Mouse (Mus musculus) MEL (cell line): Measurements from ENCODE around the gene Zc2hc1b. TPM values are rescaled to one million over a fixed set of nuclear protein-coding genes. Genes with fewer than 3 reads are reported as not detected.

Experiments
- DNase-seq: peaks from one replicate; pipeline ENCODE4 v3.0.0; 2011; ENCODE audit warnings: low read depth, low spot score
- H3K27ac ChIP-seq: 2 replicates; pipeline ENCODE4 v1.5.1; 2012; ENCODE audit warnings: low read depth, mild to moderate bottlenecking, control low read depth, low read length, moderate library complexity; ENCODE audit not compliant: control insufficient read depth
- H3K27me3 ChIP-seq, 2 experiments: fragments of 150-350 bp in 1 of 2; sonication (generic) in 1 of 2; 2 replicates each; pipeline ENCODE4 v1.6.1; 2012; ENCODE audit warnings: low read length in 2 of 2, mild to moderate bottlenecking in 2 of 2, improper control_type of control experiment in 1 of 2, moderate library complexity in 1 of 2; ENCODE audit not compliant: insufficient read depth in 2 of 2, control insufficient read depth in 1 of 2
- H3K36me3 ChIP-seq, 2 experiments: 2 replicates each; pipeline ENCODE4 v1.6.1; 2012 to 2014; ENCODE audit warnings: low read length in 2 of 2, improper control_type of control experiment in 1 of 2, inconsistent platforms in 1 of 2, mild to moderate bottlenecking in 1 of 2; ENCODE audit not compliant: insufficient read depth in 2 of 2, control insufficient read depth in 1 of 2
- H3K4me1 ChIP-seq, 2 experiments: fragments of 150-350 bp in 1 of 2; sonication (generic) in 1 of 2; 2 replicates each; pipeline ENCODE4 v1.6.1; 2012; ENCODE audit warnings: low read length in 2 of 2, improper control_type of control experiment in 1 of 2, mild to moderate bottlenecking in 1 of 2; ENCODE audit not compliant: insufficient read depth in 2 of 2, control insufficient read depth in 1 of 2
- H3K4me3 ChIP-seq, 2 experiments: fragments of 150-350 bp in 1 of 2; sonication (generic) in 1 of 2; 2 replicates each; pipeline ENCODE4 v1.5.1; 2012; ENCODE audit warnings: low read depth in 2 of 2, low read length in 2 of 2, mild to moderate bottlenecking in 2 of 2, moderate library complexity in 2 of 2, control low read depth in 1 of 2, improper control_type of control experiment in 1 of 2; ENCODE audit not compliant: control insufficient read depth in 1 of 2, insufficient read depth in 1 of 2
- H3K79me2 ChIP-seq: 2 replicates; pipeline ENCODE4 v1.6.1; 2012; ENCODE audit warnings: mild to moderate bottlenecking, low read length, moderate library complexity; ENCODE audit not compliant: control insufficient read depth, poor library complexity, insufficient read depth
- H3K9ac ChIP-seq: 2 replicates; pipeline ENCODE4 v1.6.1; 2012; ENCODE audit warnings: low read depth, mild to moderate bottlenecking, control low read depth, low read length, moderate library complexity; ENCODE audit not compliant: control insufficient read depth, poor library complexity, severe bottlenecking
- H3K9me3 ChIP-seq: fragments of 150-350 bp; sonication (generic); replicated peaks from 2 replicates; pipeline ENCODE4 v1.6.1; 2012; ENCODE audit warnings: mild to moderate bottlenecking, low read length, improper control_type of control experiment, moderate library complexity; ENCODE audit not compliant: insufficient read depth
- BHLHE40 ChIP-seq: IDR thresholded peaks from 2 replicates; pipeline ENCODE4 v1.6.1; 2012; ENCODE audit warnings: low read depth, mild to moderate bottlenecking, inconsistent platforms, low read length, improper control_type of control experiment, borderline replicate concordance
- CHD1 ChIP-seq: IDR thresholded peaks from 2 replicates; pipeline ENCODE4 v1.6.1; 2012; ENCODE audit warnings: low read depth, mild to moderate bottlenecking, inconsistent platforms, low read length, improper control_type of control experiment
- CHD2 ChIP-seq: IDR thresholded peaks from 2 replicates; pipeline ENCODE4 v1.6.1; 2011; ENCODE audit warnings: low read length, improper control_type of control experiment
- E2F4 ChIP-seq: IDR thresholded peaks from 2 replicates; pipeline ENCODE4 v1.6.1; 2011; ENCODE audit warnings: low read depth, low read length, improper control_type of control experiment, borderline replicate concordance
- ELF1 ChIP-seq: IDR thresholded peaks from 2 replicates; pipeline ENCODE4 v1.6.1; 2014; ENCODE audit warnings: low read depth, mild to moderate bottlenecking, inconsistent platforms, low read length, improper control_type of control experiment, moderate library complexity
- ETS1 ChIP-seq: IDR thresholded peaks from 2 replicates; pipeline ENCODE4 v1.6.1; 2012; ENCODE audit warnings: low read depth, mild to moderate bottlenecking, inconsistent platforms, low read length, improper control_type of control experiment, moderate library complexity
- GABPA ChIP-seq: IDR thresholded peaks from 2 replicates; pipeline ENCODE4 v1.6.1; 2012; ENCODE audit warnings: low read depth, mild to moderate bottlenecking, inconsistent platforms, low read length, improper control_type of control experiment, moderate library complexity
- GATA1 ChIP-seq: IDR thresholded peaks from 2 replicates; pipeline ENCODE4 v1.6.1; 2011; ENCODE audit warnings: low read depth, low read length, improper control_type of control experiment
- HCFC1 ChIP-seq: IDR thresholded peaks from 2 replicates; pipeline ENCODE4 v1.6.1; 2012; ENCODE audit warnings: low read depth, mild to moderate bottlenecking, inconsistent platforms, low read length, improper control_type of control experiment, moderate library complexity
- JUND ChIP-seq: IDR thresholded peaks from 2 replicates; pipeline ENCODE4 v1.6.1; 2011; ENCODE audit warnings: low read depth, mild to moderate bottlenecking, improper control_type of control experiment, low read length
- KAT2A ChIP-seq: conservative IDR thresholded peaks from 2 replicates; pipeline ENCODE4 v1.6.1; 2012; ENCODE audit warnings: low read depth, low read length, improper control_type of control experiment, inconsistent platforms
- MAZ ChIP-seq: IDR thresholded peaks from 2 replicates; pipeline ENCODE4 v1.6.1; 2012; ENCODE audit warnings: low read depth, mild to moderate bottlenecking, inconsistent platforms, low read length, improper control_type of control experiment
- MEF2A ChIP-seq: IDR thresholded peaks from 2 replicates; pipeline ENCODE4 v1.6.1; 2014; ENCODE audit warnings: low read depth, mild to moderate bottlenecking, inconsistent platforms, low read length, improper control_type of control experiment; ENCODE audit not compliant: poor library complexity, insufficient replicate concordance, severe bottlenecking; ENCODE audit errors: extremely low read depth
- MYB ChIP-seq: IDR thresholded peaks from 2 replicates; pipeline ENCODE4 v1.6.1; 2011; ENCODE audit warnings: mild to moderate bottlenecking, low read depth, low read length, improper control_type of control experiment
- NELFE ChIP-seq: IDR thresholded peaks from 2 replicates; pipeline ENCODE4 v1.6.1; 2011; ENCODE audit warnings: low read depth, low read length, improper control_type of control experiment
- NRF1 ChIP-seq: IDR thresholded peaks from 2 replicates; pipeline ENCODE4 v1.6.1; 2014; ENCODE audit warnings: low read depth, mild to moderate bottlenecking, inconsistent platforms, low read length, improper control_type of control experiment, moderate library complexity; ENCODE audit not compliant: poor library complexity, insufficient read depth, severe bottlenecking
- POLR2AphosphoS2 ChIP-seq: IDR thresholded peaks from 2 replicates; pipeline ENCODE4 v1.6.1; 2011; ENCODE audit warnings: low read length, improper control_type of control experiment
- RAD21 ChIP-seq: IDR thresholded peaks from 2 replicates; pipeline ENCODE4 v1.6.1; 2011; ENCODE audit warnings: mild to moderate bottlenecking, low read depth, low read length, improper control_type of control experiment
- SIN3A ChIP-seq: IDR thresholded peaks from 2 replicates; pipeline ENCODE4 v1.6.1; 2012; ENCODE audit warnings: low read length, improper control_type of control experiment, inconsistent platforms
- SMC3 ChIP-seq: IDR thresholded peaks from 2 replicates; pipeline ENCODE4 v1.6.1; 2011; ENCODE audit warnings: low read depth, low read length, improper control_type of control experiment
- TBP ChIP-seq: IDR thresholded peaks from 2 replicates; pipeline ENCODE4 v1.8.0; 2011; ENCODE audit warnings: low read depth, low read length, improper control_type of control experiment
- UBTF ChIP-seq: IDR thresholded peaks from 2 replicates; pipeline ENCODE4 v1.6.1; 2012; ENCODE audit warnings: low read depth, mild to moderate bottlenecking, inconsistent platforms, low read length, improper control_type of control experiment, moderate library complexity, borderline replicate concordance; ENCODE audit not compliant: insufficient read depth
- USF1 ChIP-seq: IDR thresholded peaks from 2 replicates; pipeline ENCODE4 v1.6.1; 2014; ENCODE audit warnings: low read depth, mild to moderate bottlenecking, inconsistent platforms, low read length, improper control_type of control experiment, moderate library complexity
- ZMIZ1 ChIP-seq: IDR thresholded peaks from 2 replicates; pipeline ENCODE4 v1.6.1; 2012; ENCODE audit warnings: low read depth, mild to moderate bottlenecking, inconsistent platforms, low read length, improper control_type of control experiment, moderate library complexity
- ZNF384 ChIP-seq: IDR thresholded peaks from 2 replicates; pipeline ENCODE4 v1.6.1; 2012; ENCODE audit warnings: low read depth, mild to moderate bottlenecking, inconsistent platforms, low read length, improper control_type of control experiment
- polyA plus RNA-seq, 2 experiments: library from polyadenylated mRNA; stranded (reverse) in 1 of 2; unstranded in 1 of 2; fragments of >175 nt in 1 of 2; fragments of >200 nt in 1 of 2; gene quantifications; 2 replicates each; pipeline versions ENCODE4 v1.2.1 to v1.2.4; 2012; ENCODE audit warnings: low replicate concordance in 2 of 2, low read depth in 1 of 2; ENCODE audit not compliant: insufficient read length in 2 of 2, insufficient read depth in 1 of 2, missing spikeins in 1 of 2
- total RNA-seq: library from RNA; depleted of rRNA; stranded (reverse); fragments of 300-350 nt; gene quantifications from 2 replicates; pipeline ENCODE4 v1.2.3, GENCODE M21; 2012

Gene Zc2hc1b
- total and polyA plus RNA-seq, 3 experiments = 0.07 TPM; not detected in 2

DNA sequence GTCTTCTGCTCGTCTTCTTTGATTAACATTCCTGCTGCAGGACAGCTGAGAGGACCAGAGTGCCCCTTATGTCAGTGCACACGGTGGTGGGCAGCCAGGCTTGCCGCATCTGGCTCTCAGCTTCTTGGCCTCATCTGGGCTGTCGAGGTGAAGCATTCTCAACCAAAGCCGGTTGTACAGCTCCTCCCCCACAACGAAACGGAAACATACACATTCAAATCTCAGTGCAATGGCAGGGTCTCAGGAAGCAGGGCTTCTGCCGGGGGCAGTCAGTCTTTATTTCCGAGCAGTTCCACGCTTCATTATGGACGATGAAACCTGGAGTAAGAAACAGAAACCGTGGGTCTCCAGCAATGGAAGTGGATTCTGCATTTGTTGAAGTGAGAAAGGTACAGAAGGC lies 36.1 kb upstream of the Zc2hc1b start:
- Histone ChIP-seq H3K27me3 (peaks cover 0 to 2% of the 10 kb centered on the region in 2 experiments; a peak in 2 of 4 replicates), H3K4me3 (no peak overlapping the region), H3K9ac (no peak overlapping the region), H3K36me3 (no peaks in the 10 kb centered on the region), H3K79me2 (no peaks in the 10 kb centered on the region), H3K27ac (no peak overlapping the region), H3K4me1 (no peaks in the 10 kb centered on the region), H3K9me3 (no peaks in the 10 kb centered on the region)
- no peak for TF ChIP-seq ETS1
- no peak for TF ChIP-seq NRF1
- TF ChIP-seq KAT2A = no peak
- TF ChIP-seq E2F4 = no peak
- no peak for TF ChIP-seq MEF2A
- no peak for TF ChIP-seq ZMIZ1
- TF ChIP-seq USF1 = no peak
- no peak for TF ChIP-seq HCFC1
- no peak for TF ChIP-seq NELFE
- TF ChIP-seq BHLHE40 = no peak
- TF ChIP-seq GATA1 = no peak
- TF ChIP-seq GABPA = no peak
- TF ChIP-seq CHD2 = no peak
- TF ChIP-seq MYB = no peak
- TF ChIP-seq SIN3A = no peak
- TF ChIP-seq MAZ = no peak
- no peak for TF ChIP-seq CHD1
- no peak for TF ChIP-seq RAD21
- TF ChIP-seq ELF1 = no peak
- DNase-seq = no peak

DNA sequence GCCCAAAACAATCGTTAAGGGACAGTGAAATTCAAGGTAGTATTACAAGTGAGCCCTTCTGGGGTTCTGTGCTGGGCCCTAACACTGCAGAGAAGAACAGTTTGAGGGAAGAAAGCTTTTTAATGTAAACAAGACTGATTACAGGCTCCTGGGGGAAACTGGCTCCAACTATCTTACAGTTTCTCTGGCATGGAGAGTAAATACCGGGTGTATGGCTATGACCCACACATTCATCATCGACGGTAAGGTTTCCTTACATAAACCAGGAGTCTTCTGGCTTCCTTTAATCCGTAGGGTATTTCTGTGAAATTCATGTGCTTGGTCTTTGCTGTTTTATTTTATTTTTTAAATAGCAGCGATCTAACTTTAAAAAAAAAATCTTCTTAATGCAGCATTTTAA lies 35.0 kb upstream of the Zc2hc1b start:
- no peak for TF ChIP-seq TBP
- no peak for TF ChIP-seq GATA1
- TF ChIP-seq POLR2AphosphoS2 = no peak
- no peak for TF ChIP-seq MEF2A
- TF ChIP-seq UBTF = no peak
- TF ChIP-seq ZMIZ1 = no peak
- no peak for TF ChIP-seq GABPA
- no peak for TF ChIP-seq SIN3A
- TF ChIP-seq NRF1 = no peak
- no peak for TF ChIP-seq CHD2
- no peak for TF ChIP-seq JUND
- no peak for TF ChIP-seq HCFC1
- TF ChIP-seq ETS1 = no peak
- no peak for TF ChIP-seq KAT2A
- TF ChIP-seq SMC3 = no peak
- TF ChIP-seq ZNF384 = no peak
- TF ChIP-seq MYB = no peak
- TF ChIP-seq, all 39 proteins: peak for 0
- Histone ChIP-seq H3K9me3 (no peaks in the 10 kb centered on the region), H3K27me3 (peaks cover 0 to 2% of the 10 kb centered on the region in 2 experiments; a peak in 2 of 4 replicates), H3K27ac (no peak overlapping the region), H3K9ac (no peak overlapping the region), H3K4me1 (no peaks in the 10 kb centered on the region), H3K36me3 (no peaks in the 10 kb centered on the region), H3K4me3 (no peak overlapping the region), H3K79me2 (no peaks in the 10 kb centered on the region)
- DNase-seq = no peak
